Mouse (Mus musculus) stomach, postnatal 0 days (tissue): ENCODE results near the gene Trim8.
A peak's percentile ranks its signal among the peaks of the same experiment; 100 is the strongest.

Experiments used
- CTCF ChIP-seq: IDR thresholded peaks from 2 replicates; pipeline ENCODE4 v1.5.1; 2016; ENCODE audit warnings: antibody characterized with exemption, low read depth, mild to moderate bottlenecking, moderate library complexity
- EP300 ChIP-seq: optimal IDR thresholded peaks from 2 replicates; pipeline ENCODE3; 2016; ENCODE audit warnings: antibody characterized with exemption

DNA sequence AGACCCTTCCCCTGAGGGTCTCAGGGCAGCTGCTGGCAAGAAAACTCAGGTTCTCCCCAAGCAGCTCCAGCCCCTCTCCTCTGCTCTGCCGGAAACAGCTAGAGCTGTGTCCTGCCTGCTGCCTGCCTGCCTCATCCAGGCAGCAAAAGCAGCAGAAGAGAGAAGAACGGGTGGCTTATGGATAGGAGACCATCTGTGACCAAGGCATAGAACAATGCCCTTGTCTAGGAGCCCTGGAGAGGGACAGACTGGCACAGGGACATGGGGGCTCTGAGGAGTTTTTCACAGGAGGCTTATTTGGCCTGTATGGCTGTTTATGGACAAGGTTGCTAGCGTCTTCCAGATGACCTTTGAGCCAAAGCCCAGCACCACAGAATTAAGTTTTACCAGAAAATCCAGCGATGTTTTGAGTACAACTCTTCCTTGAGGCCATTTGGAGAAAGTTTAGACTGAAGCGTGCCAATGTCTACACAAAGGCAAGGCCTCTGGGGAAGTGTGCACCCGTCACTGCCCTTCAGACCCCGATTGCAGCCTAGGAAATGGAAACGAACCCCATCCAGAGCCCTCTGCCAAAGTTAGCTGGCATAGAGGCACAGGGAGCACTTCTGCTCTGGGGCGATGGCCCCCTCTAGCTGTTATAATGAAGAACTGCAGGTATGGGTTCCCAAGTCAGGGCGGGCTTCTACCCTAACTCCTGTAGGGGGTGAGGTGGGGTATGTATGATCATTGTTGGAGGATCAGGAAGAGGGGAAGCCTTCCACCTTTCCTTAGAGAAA lies 49.3 kb upstream of the Trim8 start:
- TF ChIP-seq EP300 (no peak), CTCF (peak; percentile 93)
